Mouse (Mus musculus) monocyte, adult 5-6 weeks (primary cell): ENCODE data around the gene Tpcn1. TPM values are rescaled to one million over a fixed set of nuclear protein-coding genes. Genes with fewer than 3 reads are reported as not detected.

ENCODE experiments used
- ATAC-seq: fragments of 153-309, 156-312 bp; replicated peaks from 2 replicates; pipeline ENCODE4 v1.8.0; 2017; ENCODE audit warnings: mild to moderate bottlenecking; ENCODE audit not compliant: low TSS enrichment, insufficient number of reproducible peaks, severe bottlenecking, poor library complexity, low FRiP score
- total RNA-seq: library from RNA; stranded (forward); fragments of 200-1000, 200-491, 200-594 nt; gene quantifications from 3 replicates; pipeline ENCODE4 v1.2.3, GENCODE M21; 2017

Tpcn1 gene
- total RNA-seq, 1 experiment from 2014 or later = 8.8 TPM

DNA sequence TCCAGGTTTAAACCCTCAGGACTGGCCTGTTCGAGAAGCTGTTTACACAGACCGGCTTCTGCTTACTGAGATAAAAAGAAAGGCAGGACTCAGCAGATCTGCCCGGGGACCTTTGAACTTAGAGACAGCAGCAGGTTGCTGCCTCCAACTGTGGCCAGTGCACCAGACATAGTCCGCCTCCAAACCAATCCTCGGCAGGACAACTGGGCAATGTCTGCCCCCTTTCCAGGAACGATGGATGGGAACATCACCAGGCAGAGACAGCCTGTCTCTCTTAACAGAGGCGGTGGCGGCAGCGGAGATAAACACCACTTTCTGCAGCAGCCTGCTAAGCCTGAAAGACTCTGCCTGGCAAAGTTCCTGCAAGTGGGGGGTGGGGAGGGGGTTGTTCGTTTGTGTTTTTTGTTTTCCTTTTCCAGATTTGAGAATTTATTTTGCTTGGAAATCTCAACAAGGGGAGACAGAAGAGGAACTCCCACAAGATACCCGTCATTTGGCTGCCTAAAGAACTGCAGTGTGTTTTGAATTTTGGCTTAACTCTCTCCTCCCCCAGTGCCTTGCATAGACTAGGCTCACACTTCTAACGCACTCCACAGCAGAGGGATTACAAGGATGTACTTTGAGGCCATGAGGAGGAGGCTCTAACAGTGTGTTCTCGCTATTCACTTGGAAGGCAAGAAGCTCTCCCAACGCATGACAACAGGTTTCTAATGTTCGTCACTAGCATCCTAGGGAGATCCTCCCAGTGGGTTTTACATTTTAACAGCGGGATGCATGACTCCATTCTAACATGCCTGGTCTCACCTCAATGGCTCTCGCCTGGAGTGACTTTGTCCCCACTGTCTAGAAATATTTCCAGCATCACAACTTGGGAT is 1.5 kb downstream of the Tpcn1 start:
- no peak for ATAC-seq

DNA sequence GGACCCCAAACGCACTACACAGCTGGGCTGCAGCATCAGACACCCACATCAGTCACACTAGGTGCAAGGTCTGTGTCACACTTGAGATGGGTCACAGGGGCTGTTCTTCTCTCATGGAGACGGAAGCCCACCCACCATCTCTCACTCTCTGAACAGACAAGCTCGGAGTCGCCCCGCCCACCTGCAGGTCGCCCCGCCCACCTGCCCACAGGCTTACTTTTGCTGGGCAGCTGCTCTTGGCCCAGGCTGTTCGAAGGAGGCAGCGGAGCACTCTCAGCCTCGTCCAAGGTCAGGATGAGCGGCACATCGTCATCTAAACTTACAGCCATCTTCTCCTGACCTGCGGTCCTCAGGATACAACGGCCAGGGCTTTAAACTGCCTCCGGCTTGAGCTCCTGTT is 3.5 kb downstream of the Tpcn1 start:
- no peak for ATAC-seq

DNA sequence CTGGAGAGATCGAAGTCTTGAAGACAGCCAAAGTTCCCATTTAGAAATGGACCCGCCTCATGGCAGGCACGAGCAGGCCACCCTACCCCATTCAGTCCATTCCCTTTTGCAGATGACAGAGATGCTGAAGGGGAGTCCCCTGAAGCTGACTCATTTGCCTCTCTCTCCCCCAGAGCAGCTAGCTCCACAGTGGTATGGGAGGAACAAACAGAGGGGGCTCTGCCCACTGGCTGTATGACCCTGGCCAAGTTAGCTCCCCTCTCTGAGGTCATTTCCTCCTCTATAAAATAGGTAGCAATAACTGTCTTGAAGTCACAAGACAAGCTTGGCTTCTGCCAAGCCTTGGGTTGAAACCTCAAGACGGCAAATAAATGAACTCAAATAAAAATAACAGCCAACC is 5.0 kb downstream of the Tpcn1 start:
- ATAC-seq = no peak

DNA sequence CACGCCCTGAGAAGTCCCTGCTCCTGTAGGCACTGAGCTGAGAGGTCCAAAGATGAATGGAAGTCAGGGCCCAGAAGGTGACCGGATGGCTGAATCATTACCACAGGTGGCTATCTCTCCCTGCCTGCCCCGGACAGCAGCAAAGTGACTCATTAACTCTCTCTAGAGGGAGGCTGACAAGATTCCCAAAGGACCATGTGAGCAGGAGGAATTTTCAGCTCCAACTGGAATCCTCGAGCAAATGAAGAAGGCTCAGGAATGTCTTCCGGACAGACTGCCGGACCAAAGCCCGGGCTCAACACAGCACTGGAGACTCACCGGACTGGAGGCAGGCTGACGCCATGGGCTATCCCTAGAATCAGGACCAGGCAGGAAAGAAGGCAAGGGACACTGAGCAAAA is 6.5 kb downstream of the Tpcn1 start:
- ATAC-seq = no peak

DNA sequence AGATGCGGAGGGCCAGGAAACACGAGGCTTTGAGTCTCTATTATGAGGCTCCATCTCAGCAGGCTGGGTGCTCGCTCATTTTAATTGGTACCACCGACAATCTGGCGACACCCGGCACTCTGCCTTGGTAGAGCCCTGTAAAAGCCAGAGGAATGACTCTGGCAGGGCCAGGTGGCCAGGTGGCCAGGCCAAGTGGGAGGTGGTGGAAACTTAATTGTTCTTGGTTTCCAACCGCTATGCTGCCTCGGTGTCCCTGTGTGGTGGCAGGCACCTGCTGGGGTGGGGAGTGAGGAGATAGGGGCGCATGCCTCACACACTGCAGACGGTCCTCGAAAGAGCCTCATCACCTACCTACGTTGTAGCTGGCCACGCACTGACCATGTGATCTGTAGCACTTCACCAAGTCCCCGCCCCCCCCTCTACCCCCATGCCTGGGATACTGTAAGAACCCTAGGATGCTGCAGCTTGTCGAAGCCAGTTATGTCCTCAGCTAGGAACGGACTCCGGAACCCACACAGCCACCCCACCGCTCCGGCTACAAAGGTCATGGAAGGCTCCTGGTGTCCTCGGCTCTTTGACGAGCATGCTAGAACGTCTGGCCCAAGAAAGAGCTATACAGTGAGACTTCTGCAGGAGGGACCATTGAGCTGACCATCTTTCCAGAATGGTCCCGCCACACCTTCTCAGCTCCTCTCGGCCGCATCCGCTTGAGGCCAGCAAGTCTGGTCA is 8.4 kb downstream of the Tpcn1 start:
- ATAC-seq = no peak

DNA sequence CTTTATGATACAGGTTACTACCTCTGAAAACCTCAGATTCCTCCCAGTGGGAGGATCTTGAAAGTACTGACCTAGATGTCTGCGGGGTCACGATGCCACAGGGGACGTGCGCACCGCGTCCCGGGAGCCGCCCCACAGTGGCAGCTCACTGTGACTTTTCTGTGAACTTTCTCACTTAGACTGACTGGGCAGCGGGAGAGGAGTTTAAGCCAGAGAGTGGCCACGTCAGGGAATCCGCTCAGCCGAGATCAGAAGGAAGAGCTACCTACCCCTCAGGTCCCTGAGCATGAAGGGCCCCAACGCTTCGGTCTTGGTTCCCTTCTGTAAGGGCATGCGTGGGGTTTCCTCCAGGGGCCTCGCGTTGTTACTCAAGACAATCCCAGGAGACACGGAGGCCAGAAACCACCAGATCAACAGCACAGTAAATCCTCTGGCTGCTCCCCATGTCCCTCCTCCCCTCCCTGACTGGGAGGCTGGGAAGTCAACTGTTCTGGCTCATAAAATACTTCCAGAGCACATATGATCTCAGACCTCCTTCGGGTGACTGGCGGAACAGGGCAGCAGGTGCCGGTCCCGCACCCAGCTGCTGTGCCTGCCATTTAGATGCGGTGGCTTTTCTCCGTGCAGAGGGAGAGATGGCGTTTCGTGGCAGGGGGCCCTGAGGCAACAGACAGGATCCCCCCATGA is 9.1 kb downstream of the Tpcn1 start:
- ATAC-seq = peak; percentile 69

DNA sequence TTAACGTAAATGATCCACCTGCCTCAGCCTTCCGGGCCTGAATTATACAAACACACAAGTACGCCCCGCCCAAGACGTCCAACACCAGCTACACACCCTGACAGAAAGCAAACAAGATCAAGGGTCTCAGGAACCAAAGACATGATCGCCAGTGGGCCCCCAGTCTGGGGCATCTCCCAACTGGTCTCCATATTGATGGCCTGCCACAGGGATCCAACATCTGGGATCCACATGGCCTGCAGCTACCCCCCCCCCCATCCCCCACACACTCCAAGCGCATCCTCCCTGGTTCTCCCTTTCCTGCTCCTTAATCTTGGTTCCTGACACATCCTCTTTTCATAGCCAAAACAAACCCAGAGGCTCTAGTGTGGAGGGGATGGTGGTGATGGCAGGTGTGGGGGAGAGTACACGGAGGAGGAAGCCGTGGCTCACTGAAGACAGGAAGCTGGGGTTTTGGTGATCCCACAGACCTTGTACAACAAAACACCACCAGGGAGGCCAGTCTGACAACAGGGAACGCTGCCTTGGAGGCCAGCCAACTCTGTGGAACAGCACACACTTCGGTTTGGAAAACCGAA is 9.9 kb downstream of the Tpcn1 start:
- ATAC-seq = peak; percentile 44

DNA sequence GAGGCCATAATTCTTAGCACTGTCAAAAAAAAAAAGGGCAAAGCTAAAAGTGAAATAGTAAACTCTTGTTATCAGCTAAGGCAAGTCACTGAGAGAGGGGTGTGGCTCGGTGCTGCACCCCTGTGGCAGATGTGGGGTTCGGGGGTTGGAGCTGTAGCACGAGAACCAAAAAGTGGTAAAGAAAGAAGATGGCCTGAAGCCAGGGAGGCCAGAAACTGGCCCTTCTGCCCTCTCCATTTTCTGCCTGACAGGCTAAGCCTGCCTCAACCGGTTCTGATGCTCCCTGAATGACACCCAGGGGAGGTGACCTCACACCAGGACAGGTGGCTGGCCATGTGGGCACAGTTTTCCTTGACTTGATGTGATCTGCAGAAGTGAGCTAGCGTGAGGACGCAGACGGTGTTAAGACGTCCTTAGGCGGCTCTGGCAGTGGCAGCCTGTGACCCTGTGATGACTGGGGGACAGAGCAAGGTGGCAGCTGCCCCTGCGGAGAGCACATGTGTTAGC is 10.5 kb downstream of the Tpcn1 start:
- ATAC-seq = no peak

DNA sequence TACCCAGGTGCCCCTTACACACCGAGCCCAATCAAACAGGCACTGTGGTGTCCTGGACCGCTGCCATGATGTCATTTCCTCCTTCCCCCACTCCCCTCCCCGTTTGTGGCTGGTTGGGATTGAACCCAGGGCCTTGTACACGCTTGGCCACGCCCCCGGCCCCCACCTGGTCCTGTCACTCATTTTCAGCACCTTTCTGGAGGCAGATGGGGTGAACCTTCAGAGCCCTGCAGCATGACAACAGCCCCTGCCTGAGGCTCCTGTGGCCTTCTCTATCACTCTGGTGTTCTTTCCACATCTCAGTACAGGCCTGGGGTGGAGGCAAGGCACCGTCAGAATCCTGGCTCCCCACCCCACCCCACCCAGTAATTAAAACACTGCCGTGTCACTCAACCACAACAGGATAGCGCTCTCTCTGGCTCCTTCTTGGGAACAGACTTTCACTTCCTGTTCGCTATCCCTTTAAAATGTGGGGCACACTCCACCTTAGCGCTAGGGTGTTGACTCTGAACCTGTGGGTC is 11.6 kb downstream of the Tpcn1 start:
- ATAC-seq = peak; percentile 30

DNA sequence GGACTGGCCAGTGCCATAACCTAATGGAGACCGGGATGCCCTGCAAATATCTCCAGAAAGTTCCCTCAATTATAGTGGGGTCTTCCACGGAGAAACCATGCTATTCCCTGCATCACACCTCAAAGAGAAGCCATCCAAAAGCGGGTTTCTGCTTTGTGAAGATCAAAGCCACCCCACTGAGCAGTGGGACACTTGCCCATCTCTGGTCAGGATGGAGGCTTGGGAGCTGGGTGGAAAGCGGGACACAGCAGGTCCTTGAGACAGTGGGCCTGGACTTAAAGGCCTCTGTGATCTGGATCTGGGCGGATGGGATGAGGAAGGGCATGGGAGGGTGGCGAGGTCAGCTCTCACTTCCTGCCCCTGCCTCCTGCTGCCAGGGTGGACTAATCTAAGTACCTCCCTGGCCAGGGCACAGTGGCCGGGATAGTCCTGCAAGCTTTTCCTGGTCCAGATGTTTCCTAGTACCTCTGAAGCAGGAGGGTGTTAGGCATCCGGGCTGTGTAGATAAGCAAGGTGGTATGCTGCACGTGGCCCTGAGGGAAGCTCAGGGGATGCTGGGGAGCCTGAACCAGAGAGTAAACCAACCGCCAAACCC is 13.9 kb downstream of the Tpcn1 start:
- ATAC-seq = no peak

DNA sequence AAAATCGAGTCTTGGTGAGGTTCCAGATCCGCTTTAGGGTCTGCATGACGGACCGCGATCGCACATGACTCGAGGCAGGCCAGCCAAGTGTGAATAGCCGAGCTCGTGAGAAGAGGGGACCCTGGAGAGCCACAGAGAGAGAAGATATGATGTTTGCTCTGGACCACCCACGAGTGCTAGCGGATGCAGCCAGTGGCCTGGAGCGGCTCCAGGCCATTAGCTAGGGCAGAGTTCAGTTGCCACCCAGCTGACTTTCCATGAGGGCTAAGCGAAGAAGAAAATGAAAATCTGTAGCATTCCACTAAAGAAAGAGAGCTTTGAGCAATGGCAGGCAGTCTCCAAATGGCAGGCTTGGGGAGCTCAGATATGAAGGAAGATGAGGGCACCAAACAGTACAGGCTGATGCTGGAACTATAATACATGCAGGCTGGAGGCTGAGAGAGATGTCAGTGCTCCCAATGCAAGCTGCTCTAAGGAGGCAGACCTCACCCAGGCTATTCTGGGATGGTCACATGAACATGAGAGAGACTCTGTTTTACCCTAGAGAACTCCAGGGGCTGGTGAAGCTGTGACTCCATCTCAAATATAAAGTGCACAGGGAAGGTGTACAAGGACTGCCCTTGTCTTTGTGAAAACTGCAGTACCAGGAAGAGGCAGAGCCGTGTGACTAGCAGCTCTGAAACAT is 17.3 kb downstream of the Tpcn1 start:
- no peak for ATAC-seq

DNA sequence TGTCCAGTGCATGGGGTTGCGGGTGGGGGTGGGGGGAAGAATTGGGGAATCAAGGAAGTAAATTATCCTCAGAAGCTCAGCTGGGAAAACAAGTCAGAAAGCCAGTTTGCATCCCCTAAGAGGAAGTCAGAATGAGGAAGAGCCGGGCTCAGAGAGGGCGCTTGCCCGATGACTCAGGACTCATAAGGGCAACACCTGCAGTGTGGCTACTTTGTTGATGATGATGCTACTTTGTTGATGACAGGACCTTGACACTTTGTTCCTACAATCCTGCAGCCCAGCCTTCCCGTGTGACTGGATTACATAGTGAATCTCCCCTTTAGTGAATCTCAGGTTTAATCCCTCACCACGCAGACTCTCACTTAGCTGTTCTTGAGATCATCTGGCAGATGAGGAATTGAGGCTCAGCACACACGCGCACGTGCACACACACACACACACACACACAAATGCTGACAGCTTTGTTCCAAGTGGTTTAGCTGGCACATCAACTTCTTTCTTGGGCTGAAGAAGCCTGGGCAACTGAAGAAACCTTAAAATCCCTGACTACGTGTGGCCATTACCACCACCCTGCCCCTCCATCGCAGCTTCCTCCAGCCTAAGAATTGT is 18.1 kb downstream of the Tpcn1 start:
- peak; percentile 77 for ATAC-seq

DNA sequence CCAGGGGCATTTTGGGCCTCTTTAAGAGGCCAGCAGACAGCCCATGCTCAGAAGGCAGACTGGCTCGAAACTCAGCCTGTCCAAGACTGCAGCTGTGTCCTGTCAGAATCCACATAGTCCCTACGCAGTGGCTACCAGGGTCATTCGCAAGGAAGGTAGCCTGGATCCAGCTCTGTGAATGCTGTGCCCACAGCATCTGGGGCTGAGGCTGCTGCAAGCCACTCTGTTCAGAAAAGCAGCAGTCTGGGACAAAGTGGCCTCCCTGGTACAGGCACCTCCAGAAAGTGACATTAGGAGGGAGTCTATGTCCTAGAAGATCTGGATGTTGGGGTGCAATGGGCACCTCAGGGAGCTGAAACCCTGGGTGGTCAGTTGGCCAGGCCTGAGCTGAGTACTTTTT is 18.7 kb downstream of the Tpcn1 start:
- ATAC-seq = 0 out of 2 replicates have a peak, but pooled peaks have one; percentile 19

DNA sequence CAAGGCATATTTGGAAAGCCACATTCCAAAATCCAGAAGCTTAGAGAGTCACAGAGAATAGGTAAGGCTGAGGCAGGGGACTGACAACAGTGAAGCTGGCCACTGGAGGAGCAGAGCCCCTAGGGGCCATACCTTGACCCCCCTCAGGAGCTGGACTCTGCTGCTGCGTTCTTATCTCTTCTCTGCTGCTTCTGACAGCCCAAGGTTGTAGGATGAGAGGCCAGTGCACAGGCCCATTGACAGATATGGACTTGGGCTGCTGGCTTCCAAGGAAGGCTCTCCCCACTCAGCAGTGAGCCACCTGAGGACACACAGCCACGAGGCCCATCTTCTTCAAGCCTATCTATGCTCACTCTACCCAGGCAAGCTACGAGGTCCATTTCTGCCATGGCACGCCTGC is 19.5 kb downstream of the Tpcn1 start:
- no peak for ATAC-seq

DNA sequence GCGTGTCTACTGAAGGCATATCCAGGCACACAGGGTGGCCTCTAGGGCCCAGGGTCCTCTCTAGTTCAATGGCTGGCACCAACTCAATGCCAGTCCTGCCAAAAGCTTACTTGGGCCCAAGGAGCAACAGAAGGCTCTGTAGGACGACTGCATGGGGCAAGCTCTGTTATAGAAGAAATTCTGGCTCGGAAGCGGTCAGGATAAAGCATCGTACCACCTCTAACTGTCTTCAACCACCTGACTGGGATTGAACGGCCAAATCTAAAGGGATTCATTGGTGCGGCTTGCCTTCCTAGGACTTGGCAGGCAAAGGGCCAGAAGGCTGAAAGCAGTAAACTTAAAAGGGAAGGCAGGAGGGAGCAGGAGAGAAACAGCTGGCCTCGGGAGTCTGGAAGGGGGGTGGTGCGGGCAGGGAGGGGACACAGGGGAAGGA is 20.1 kb downstream of the Tpcn1 start:
- ATAC-seq = no peak

DNA sequence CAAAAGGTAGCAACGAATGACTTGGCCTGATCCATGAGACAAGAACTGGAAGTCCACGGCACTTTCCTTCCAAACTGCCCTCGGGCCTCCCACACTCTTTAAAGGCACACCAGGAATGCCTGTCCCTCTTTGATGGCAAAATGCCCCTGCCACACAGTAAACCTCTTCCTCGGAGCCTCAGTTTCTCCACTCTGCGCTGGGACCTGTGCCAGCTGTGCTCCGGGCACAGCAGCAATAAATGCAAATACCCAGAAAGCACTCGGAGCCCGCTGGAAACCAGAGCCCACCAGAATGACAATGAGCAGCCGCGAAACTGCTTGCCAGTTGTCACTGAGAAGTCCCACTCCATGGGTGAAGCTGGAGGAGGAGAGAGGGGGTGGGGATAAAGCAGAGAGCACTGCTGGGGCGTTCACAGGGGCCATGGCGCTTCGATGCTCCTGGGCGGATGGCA is 20.7 kb downstream of the Tpcn1 start:
- ATAC-seq = no peak

DNA sequence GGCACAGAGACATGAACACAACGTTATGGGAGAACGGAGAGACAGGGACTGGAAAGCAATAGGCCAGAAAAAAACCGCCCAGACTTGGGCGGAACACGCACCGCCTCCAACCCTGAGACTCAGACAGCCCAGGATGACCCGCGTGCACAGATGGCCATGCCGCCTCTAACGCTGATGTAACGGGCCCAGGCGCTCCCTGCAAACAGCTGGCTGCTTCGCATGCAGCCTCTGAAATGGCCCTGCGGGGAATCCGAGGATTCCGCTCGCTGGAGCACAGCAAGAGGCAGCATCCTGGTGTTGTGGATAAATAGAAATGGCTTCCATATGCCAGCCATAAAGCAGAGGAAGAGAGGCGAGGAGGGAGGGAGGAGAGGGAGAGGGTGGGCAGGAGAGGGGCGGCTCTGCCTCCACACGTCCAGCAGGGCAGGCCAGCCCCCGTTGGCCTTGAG is 21.2 kb downstream of the Tpcn1 start:
- no peak for ATAC-seq
